Mouse (Mus musculus) ovary, postnatal 36 days (tissue): Measurements from ENCODE around the gene Olfm2.

ENCODE experiments used
- DNase-seq: peaks from one replicate; pipeline ENCODE4 v3.0.0; 2022; ENCODE audit warnings: low spot score, mixed read lengths

The Olfm2 gene

GRCm38 (mm10) chr9:20746017-20746660 lies at the start of gene Olfm2:
Gene Olfm2 (minus strand): TSS chr9:20746349.
- DNase-seq = no peak

- DNase-seq = no peak
These were observed 48.1 kb upstream of the Olfm2 start for GRCm38 (mm10) chr9:20794108-20794806.

GRCm38 (mm10) chr9:20790345-20790744 lies 44.2 kb upstream of the Olfm2 start:
- no peak for DNase-seq

- DNase-seq = no peak
These were observed 43.5 kb upstream of the Olfm2 start for GRCm38 (mm10) chr9:20789651-20790050.

- no peak for DNase-seq
These were observed 41.8 kb upstream of the Olfm2 start for GRCm38 (mm10) chr9:20787992-20788391.

- DNase-seq = no peak
These were observed 38.9 kb upstream of the Olfm2 start for GRCm38 (mm10) chr9:20785055-20785454.

GRCm38 (mm10) chr9:20781286-20781685 lies 35.1 kb upstream of the Olfm2 start:
- DNase-seq = no peak

- no peak for DNase-seq
These were observed 19.1 kb upstream of the Olfm2 start for GRCm38 (mm10) chr9:20765274-20765673.

- no peak for DNase-seq
These were observed 16.9 kb upstream of the Olfm2 start for GRCm38 (mm10) chr9:20763099-20763498.

- DNase-seq = no peak
These were observed 16.2 kb upstream of the Olfm2 start for GRCm38 (mm10) chr9:20762197-20762961.

GRCm38 (mm10) chr9:20761388-20761787 lies 15.2 kb upstream of the Olfm2 start:
- DNase-seq = no peak

- DNase-seq = peak; percentile 55
These were observed 14.7 kb upstream of the Olfm2 start for GRCm38 (mm10) chr9:20760813-20761212.

GRCm38 (mm10) chr9:20758896-20759295 lies 12.7 kb upstream of the Olfm2 start:
- no peak for DNase-seq

- no peak for DNase-seq
These were observed 12.1 kb upstream of the Olfm2 start for GRCm38 (mm10) chr9:20758243-20758642.

GRCm38 (mm10) chr9:20757087-20757955 lies 11.2 kb upstream of the Olfm2 start:
- peak; percentile 25 for DNase-seq

- DNase-seq = no peak
These were observed 10.0 kb upstream of the Olfm2 start for GRCm38 (mm10) chr9:20756081-20756700.

GRCm38 (mm10) chr9:20754335-20754734 lies 8.2 kb upstream of the Olfm2 start:
- DNase-seq = no peak

- DNase-seq = no peak
These were observed 5.4 kb upstream of the Olfm2 start for GRCm38 (mm10) chr9:20751477-20752029.

- no peak for DNase-seq
These were observed 3.1 kb upstream of the Olfm2 start for GRCm38 (mm10) chr9:20749213-20749612.

GRCm38 (mm10) chr9:20748540-20748939 lies 2.4 kb upstream of the Olfm2 start:
- no peak for DNase-seq

- no peak for DNase-seq
These were observed 1.5 kb upstream of the Olfm2 start for GRCm38 (mm10) chr9:20747682-20748081.
